Mouse (Mus musculus) cortical plate, adult 2 months (tissue): ENCODE data around the gene Rere.

Source experiments
- CTCF ChIP-seq: fragments of 200-500 bp; IDR thresholded peaks from 2 replicates; pipeline ENCODE4 v1.5.1; 2011; ENCODE audit warnings: mild to moderate bottlenecking, control low read depth, low read length; ENCODE audit not compliant: insufficient read depth; ENCODE audit errors: extremely low read depth
- POLR2A ChIP-seq: fragments of 200-500 bp; IDR thresholded peaks from 2 replicates; pipeline ENCODE4 v1.6.1; 2011; ENCODE audit warnings: mild to moderate bottlenecking, low read length, control low read depth; ENCODE audit not compliant: insufficient read depth; ENCODE audit errors: extremely low read depth

DNA sequence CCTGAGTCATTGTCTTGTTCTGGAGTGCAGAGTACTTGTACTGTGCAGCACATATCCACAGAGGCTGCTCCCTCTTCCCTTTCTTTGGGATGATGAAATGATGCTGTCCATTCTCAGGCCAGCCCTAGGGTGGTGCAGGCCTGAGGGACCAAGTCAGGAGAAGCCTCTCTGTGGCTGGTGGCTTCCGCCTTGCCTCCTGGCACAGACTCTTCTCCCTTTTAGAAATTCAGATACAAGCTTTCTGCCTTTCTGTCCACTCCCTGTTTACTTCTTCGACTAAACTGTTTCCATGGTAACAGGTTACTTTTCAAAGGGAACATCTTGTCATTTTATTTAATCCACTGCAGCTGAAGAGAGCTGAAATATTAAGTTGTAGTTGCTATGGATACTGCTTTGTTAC lies 214.1 kb downstream of the Rere start:
- TF ChIP-seq CTCF, result no peak
- TF ChIP-seq POLR2A, result no peak
